Mouse (Mus musculus): ENCODE measurements around the gene Barhl2. TPM values are rescaled to one million over a fixed set of nuclear protein-coding genes. Genes with fewer than 3 reads are reported as not detected.

The Barhl2 gene
- total and polyA plus RNA-seq, 3 experiments, result not detected

- Histone ChIP-seq H3K4me2 (ENCODE audit: insufficient read depth, low read depth, poor library complexity, severe bottlenecking) (no peak overlapping the region), H3K36me3 (replicated peaks in 1 of 2; ENCODE audit: control insufficient read depth in 1 of 2, insufficient read depth in 1 of 2, low read length in 1 of 2) (no peaks in the 10 kb centered on the region), H3K27ac (ENCODE audit: insufficient read depth, low read depth) (no peak overlapping the region), H3K27me3 (replicated peaks) (no peaks in the 10 kb centered on the region), H3K4me1 (ENCODE audit: control insufficient read depth in 1 of 2, insufficient read depth in 2 of 2) (no peaks in the 10 kb centered on the region), H3K4me3 (replicated peaks in 1 of 3; ENCODE audit: low read depth in 2 of 3, low read length in 2 of 3, poor library complexity in 1 of 3) (no peak overlapping the region), H3K79me2 (replicated peaks; ENCODE audit: control insufficient read depth, extremely low read depth, insufficient read depth, poor library complexity, severe bottlenecking) (no peaks in the 10 kb centered on the region), H3K9ac (ENCODE audit: insufficient read depth, low read depth) (no peak overlapping the region), H3K9me3 (replicated peaks; ENCODE audit: low read length) (peaks cover 28% of the 10 kb centered on the region)
- DNase-seq (ENCODE audit: extremely low read depth), result no peak
- dilution Hi-C loops (cut with MboI; ENCODE audit: extremely low pct_ligation_motif_present, extremely low pct_unique_long_range_greater_than_20kb, low sequenced_read_pairs), result no loop called here
- in situ Hi-C loops (cut with MboI; ENCODE audit: low pct_ligation_motif_present, low pct_unique_long_range_greater_than_20kb, low sequenced_read_pairs), result loop anchor here (25.0 kb wide), 1 partner anchor 326 kb away; no protein-coding TSS in a partner anchor
- no peak for TF ChIP-seq KAT2A (IDR thresholded peaks at IDR 0.05; ENCODE audit: insufficient replicate concordance, low read length)
- no peak for TF ChIP-seq NELFE (IDR thresholded peaks at IDR 0.05; ENCODE audit: low read depth, low read length)
- TF ChIP-seq MAZ (IDR thresholded peaks at IDR 0.05; ENCODE audit: low read depth, low read length), result no peak
- TF ChIP-seq MEF2A (IDR thresholded peaks at IDR 0.05; ENCODE audit: borderline replicate concordance, low read depth, low read length), result no peak
- TF ChIP-seq POLR2AphosphoS2 (IDR thresholded peaks at IDR 0.05; ENCODE audit: low read depth, low read length), result no peak
- no peak for TF ChIP-seq TBP (conservative IDR thresholded peaks at IDR 0.05; ENCODE audit: low read depth, low read length)
- no peak for TF ChIP-seq CHD1 (IDR thresholded peaks at IDR 0.05; ENCODE audit: low read depth, low read length)
- no peak for TF ChIP-seq CTCF (conservative IDR thresholded peaks at IDR 0.05 in 1 of 2, IDR thresholded peaks at IDR 0.05 in 1 of 2; ENCODE audit: low read depth in 2 of 2, low read length in 2 of 2)
- no peak for TF ChIP-seq EP300 (IDR thresholded peaks at IDR 0.05; ENCODE audit: low read length)
- no peak for TF ChIP-seq ZKSCAN1 (IDR thresholded peaks at IDR 0.05; ENCODE audit: borderline replicate concordance, low read depth, low read length)
- no peak for TF ChIP-seq E2F4 (IDR thresholded peaks at IDR 0.05; ENCODE audit: insufficient replicate concordance, low read depth, low read length)
- no peak for TF ChIP-seq ZMIZ1 (IDR thresholded peaks at IDR 0.05; ENCODE audit: low read depth, low read length)
- TF ChIP-seq RAD21 (IDR thresholded peaks at IDR 0.05; ENCODE audit: low read depth, low read length), result no peak
- TF ChIP-seq UBTF (IDR thresholded peaks at IDR 0.05; ENCODE audit: low read depth, low read length), result no peak
- no peak for TF ChIP-seq ZNF384 (IDR thresholded peaks at IDR 0.05; ENCODE audit: low read depth, low read length)
- TF ChIP-seq USF1 (IDR thresholded peaks at IDR 0.05; ENCODE audit: low read depth, low read length), result no peak
These were observed 3.5 kb upstream of the Barhl2 start for GRCm38 (mm10) chr5:106461431-106461830.

DNA sequence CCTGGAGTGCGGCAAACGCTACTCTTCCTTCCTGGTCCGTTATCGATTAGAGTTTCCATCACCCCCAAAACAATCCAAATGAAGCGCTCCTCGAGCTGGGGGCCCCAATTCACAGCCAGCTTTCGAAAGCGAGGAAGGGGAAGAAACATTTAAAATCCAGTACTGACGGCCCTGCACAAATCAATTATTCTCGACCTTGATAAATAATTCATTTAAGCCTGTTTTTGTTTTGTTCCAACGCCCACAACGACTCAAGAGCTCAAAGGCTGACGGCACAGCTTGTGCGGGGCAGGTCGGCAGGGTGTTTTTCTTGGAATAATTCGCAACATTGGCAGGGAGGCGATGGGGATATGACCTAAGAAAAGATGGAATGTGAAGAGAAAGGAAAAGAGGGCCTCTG, 2.6 kb upstream of the Barhl2 start:
- DNase-seq (ENCODE audit: extremely low read depth), result no peak
- Histone ChIP-seq H3K36me3 (replicated peaks in 1 of 2; ENCODE audit: control insufficient read depth in 1 of 2, insufficient read depth in 1 of 2, low read length in 1 of 2) (no peaks in the 10 kb centered on the region), H3K4me2 (ENCODE audit: insufficient read depth, low read depth, poor library complexity, severe bottlenecking) (no peak overlapping the region), H3K4me1 (ENCODE audit: control insufficient read depth in 1 of 2, insufficient read depth in 2 of 2) (no peaks in the 10 kb centered on the region), H3K9me3 (replicated peaks; ENCODE audit: low read length) (peaks cover 28% of the 10 kb centered on the region), H3K27ac (ENCODE audit: insufficient read depth, low read depth) (no peak overlapping the region), H3K4me3 (replicated peaks in 1 of 3; ENCODE audit: low read depth in 2 of 3, low read length in 2 of 3, poor library complexity in 1 of 3) (no peak overlapping the region), H3K9ac (ENCODE audit: insufficient read depth, low read depth) (no peak overlapping the region), H3K27me3 (replicated peaks) (no peaks in the 10 kb centered on the region), H3K79me2 (replicated peaks; ENCODE audit: control insufficient read depth, extremely low read depth, insufficient read depth, poor library complexity, severe bottlenecking) (no peaks in the 10 kb centered on the region)
- TF ChIP-seq ELF1 (IDR thresholded peaks at IDR 0.05; ENCODE audit: low read depth, low read length) (no peak), GABPA (IDR thresholded peaks at IDR 0.05; ENCODE audit: insufficient replicate concordance, low read depth, low read length) (no peak), ETS1 (conservative IDR thresholded peaks at IDR 0.05; ENCODE audit: low read depth, low read length) (no peak), MYC (IDR thresholded peaks at IDR 0.05; ENCODE audit: low read depth, low read length) (no peak), TBP (conservative IDR thresholded peaks at IDR 0.05; ENCODE audit: low read depth, low read length) (no peak)
- in situ Hi-C loops (cut with MboI; ENCODE audit: low pct_ligation_motif_present, low pct_unique_long_range_greater_than_20kb, low sequenced_read_pairs) (loop anchor here (25.0 kb wide), 1 partner anchor 327 kb away; no protein-coding TSS in a partner anchor), dilution Hi-C loops (cut with MboI; ENCODE audit: extremely low pct_ligation_motif_present, extremely low pct_unique_long_range_greater_than_20kb, low sequenced_read_pairs) (no loop called here)
